Mouse (Mus musculus): ENCODE measurements around the gene 9530053A07Rik.

GRCm38 (mm10) chr7:28149841-28150240 is 20.6 kb downstream of the 9530053A07Rik start:
- TF ChIP-seq CTCF (IDR thresholded peaks at IDR 0.05; ENCODE audit: low read depth) (no peak), EP300 (IDR thresholded peaks at IDR 0.05; ENCODE audit: low read depth) (no peak)
